Mouse (Mus musculus) midbrain, embryonic 12.5 days (tissue): ENCODE measurements at regions not wholly inside any gene's neighbourhood (a gene's known extent, or its start where the extent isn't known, plus 50 kb on each side); places are given as distances from the start of the nearest gene placed in this dataset.
A peak's percentile ranks its signal among the peaks of the same experiment; 100 is the strongest.

Experiments used
- ATAC-seq: fragments of 200-750 bp; cut with Nextera tagmentation; 2 replicates; pipeline ENCODE4 v1.8.0; 2017; ENCODE audit warnings: low read depth, moderate TSS enrichment, moderate library complexity; ENCODE audit not compliant: low FRiP score
- H3K27ac ChIP-seq: fragments of 300-500 bp; sonication (generic); replicated peaks from 2 replicates; pipeline ENCODE4 v1.5.1; 2016; ENCODE audit warnings: mild to moderate bottlenecking
- H3K27me3 ChIP-seq: fragments of 300-500 bp; sonication (generic); 2 replicates; pipeline ENCODE4 v1.6.1; 2016; ENCODE audit warnings: mild to moderate bottlenecking
- H3K36me3 ChIP-seq: fragments of 300-500 bp; sonication (generic); 2 replicates; pipeline ENCODE4 v1.6.1; 2016
- H3K4me1 ChIP-seq: fragments of 300-500 bp; sonication (generic); 2 replicates; pipeline ENCODE4 v1.6.1; 2016
- H3K4me2 ChIP-seq: fragments of 300-500 bp; sonication (generic); replicated peaks from 2 replicates; pipeline ENCODE4 v1.6.1; 2016; ENCODE audit warnings: mild to moderate bottlenecking, moderate library complexity
- H3K4me3 ChIP-seq: fragments of 300-500 bp; sonication (generic); 2 replicates; pipeline ENCODE4 v1.5.1; 2016; ENCODE audit warnings: mild to moderate bottlenecking
- H3K9ac ChIP-seq: fragments of 300-500 bp; sonication (generic); replicated peaks from 2 replicates; pipeline ENCODE4 v1.6.1; 2016; ENCODE audit warnings: mild to moderate bottlenecking, moderate library complexity
- H3K9me3 ChIP-seq: fragments of 300-500 bp; sonication (generic); 2 replicates; pipeline ENCODE4 v1.6.1; 2016; ENCODE audit warnings: mild to moderate bottlenecking
- WGBS: fragments of 180-500 bp; shearing (Covaris S2); methylation state at CpG from one replicate; pipeline ENCODE4 v1.1.7; 2016; 5-methylcytosine and 5-hydroxymethylcytosine counted together

DNA sequence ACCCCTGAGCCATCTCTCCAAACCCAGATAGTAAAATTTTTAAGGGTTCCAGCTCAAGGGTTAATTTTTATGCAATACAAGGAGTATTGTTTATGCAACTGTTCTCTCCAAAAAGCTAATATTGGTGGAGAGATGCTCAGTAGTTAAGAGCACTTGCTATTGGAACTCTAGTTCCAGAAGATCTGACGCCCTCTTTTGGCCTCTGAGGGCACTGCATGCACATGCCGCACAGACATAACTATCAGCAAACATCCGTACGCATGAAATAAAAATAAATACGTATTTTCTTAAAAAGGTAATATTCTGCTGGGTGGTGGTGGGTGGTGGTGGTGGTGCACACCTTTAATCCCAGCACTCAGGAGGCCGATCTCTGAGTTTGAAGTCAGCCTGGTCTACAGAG lies 112.1 kb upstream of the Tmpo start:
- Histone ChIP-seq H3K4me2 (no peak overlapping the region), H3K36me3 (no peaks in the 10 kb centered on the region), H3K4me1 (peaks cover 3% of the 10 kb centered on the region; the same call in 1 of the 2 replicates), H3K27ac (no peak overlapping the region), H3K27me3 (peaks cover 6% of the 10 kb centered on the region; the same call in 1 of the 2 replicates), H3K9ac (no peak overlapping the region), H3K4me3 (no peak overlapping the region), H3K9me3 (no peaks in the 10 kb centered on the region)
- 90% methylated on average over 6 of the region's 6 CpGs for WGBS
- ATAC-seq = no peak

DNA sequence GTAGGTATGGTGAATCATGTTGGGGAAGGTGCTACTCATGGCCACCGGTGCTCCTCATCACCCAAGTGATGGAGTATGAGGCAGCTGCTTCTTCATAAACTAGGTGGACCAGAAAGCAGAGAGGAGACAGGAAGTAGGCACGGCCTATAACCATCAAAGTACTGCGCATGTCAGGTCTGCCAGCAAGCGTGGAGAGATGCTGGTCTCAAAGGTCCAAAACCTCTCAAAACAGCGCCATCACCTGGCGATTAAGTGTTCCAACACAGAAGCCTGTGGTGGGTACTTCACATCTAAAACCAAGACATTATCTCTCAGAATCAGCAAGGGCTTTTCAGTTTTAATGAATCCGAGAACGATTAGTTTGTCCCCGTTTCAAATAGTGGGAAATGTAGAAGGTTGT lies 103.1 kb upstream of the Tmpo start:
- H3K36me3 ChIP-seq = no peaks in the 10 kb centered on the region
- H3K9me3 ChIP-seq = no peaks in the 10 kb centered on the region
- H3K27me3 ChIP-seq = no peaks in the 10 kb centered on the region; the same call in 1 of the 2 replicates
- no peaks in the 10 kb centered on the region for H3K4me1 ChIP-seq
- no peak overlapping the region for H3K9ac ChIP-seq
- WGBS = 94% methylated on average over 9 of the region's 9 CpGs
- H3K27ac ChIP-seq = no peak overlapping the region
- H3K4me2 ChIP-seq = no peak overlapping the region
- ATAC-seq = no peak
- no peak overlapping the region for H3K4me3 ChIP-seq

DNA sequence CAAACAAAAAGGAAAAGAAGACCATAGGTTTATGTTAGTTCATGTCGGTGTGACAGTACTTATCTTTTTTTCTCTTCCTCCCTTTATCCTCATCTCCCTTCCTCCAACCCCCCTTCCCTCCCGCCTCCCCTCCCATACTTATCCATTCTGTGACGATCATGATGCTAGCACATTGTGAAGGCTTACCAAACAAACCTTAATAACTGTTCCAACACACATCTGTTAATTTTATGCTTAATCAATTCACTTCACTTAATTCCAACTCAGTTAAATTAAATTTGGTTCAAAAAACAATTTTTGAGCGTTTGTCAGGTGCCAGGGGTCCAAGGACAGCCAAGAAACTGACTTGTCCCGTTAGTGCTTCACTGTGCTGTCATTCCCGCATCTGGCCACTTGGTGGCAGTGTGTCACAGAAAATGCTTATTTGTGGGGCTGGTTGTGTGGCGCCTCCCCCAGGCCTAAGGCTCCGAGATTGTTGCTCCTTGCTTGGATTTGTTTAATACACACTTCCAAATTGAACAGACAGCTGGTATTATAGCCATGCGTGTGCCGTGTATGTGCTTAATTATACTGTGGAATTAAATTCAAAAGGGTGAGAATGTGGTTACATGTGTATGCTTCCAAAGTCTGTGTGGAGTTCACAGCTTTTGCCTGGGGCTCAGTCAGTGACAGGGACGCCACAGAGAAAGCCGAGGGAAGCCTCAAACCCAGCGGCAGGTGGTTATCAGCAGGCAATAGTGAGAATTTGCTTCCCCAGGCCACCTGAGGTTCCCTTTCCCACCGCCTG lies 90.0 kb upstream of the Tmpo start:
- WGBS = 12% methylated on average over 14 of the region's 14 CpGs
- H3K9me3 ChIP-seq = no peaks in the 10 kb centered on the region

DNA sequence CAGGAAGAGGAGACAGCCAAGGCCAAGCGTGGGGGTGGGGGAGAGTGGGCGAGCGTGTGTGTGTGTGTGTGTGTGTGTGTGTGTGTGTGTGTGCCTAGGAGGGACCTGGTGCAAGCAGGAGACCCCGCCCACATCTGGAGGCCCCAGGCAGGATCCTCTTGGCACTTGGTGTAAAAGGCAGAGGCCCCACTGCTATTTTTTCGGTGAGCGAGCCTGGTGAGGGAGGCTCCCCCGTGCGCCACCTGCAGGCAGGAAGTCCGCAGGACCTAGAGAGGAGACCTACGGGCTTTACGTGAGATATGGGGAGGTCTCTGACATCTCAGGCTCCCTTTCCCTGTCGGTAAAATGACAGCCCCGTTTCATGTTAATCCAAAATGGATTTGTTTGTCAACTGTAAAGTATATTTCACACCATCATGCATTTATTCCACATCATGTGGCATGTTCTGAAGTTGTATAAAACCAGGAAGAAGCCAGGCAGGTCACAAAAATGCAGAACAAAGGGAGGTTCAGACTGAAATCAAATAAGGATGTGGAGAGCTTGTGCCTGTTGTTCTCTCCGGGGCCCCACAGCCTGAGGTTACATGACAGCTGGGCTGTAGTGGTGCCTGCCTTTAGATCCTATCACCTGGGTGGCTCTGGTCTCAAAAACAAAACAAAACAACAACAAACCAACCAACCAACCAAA lies 89.3 kb upstream of the Tmpo start:
- H3K27me3 ChIP-seq = peaks cover 11% of the 10 kb centered on the region; the same call in 1 of the 2 replicates
- peak overlapping the region; percentile 10 for H3K4me2 ChIP-seq
- no peaks in the 10 kb centered on the region for H3K36me3 ChIP-seq
- H3K4me1 ChIP-seq = 0 out of 2 replicates have a peak, but pooled peaks cover 13% of the 10 kb centered on the region
- ATAC-seq = peak; percentile 72; the same call in 1 of the 2 replicates
- no peak overlapping the region for H3K4me3 ChIP-seq
- H3K27ac ChIP-seq = 0 out of 2 replicates have a peak overlapping the region, but pooled peaks have one; percentile 3
- no peaks in the 10 kb centered on the region for H3K9me3 ChIP-seq
- WGBS = 17% methylated on average over 13 of the region's 14 CpGs
- H3K9ac ChIP-seq = no peak overlapping the region

More for the DNA sequence above, 90.0 kb upstream of the Tmpo start:
- Histone ChIP-seq H3K4me2 (peak overlapping the region; percentile 10), H3K36me3 (no peaks in the 10 kb centered on the region), H3K27me3 (peaks cover 11% of the 10 kb centered on the region; the same call in 1 of the 2 replicates), H3K4me3 (no peak overlapping the region), H3K27ac (peak overlapping the region; percentile 2; the same call in 1 of the 2 replicates), H3K9ac (no peak overlapping the region), H3K4me1 (0 out of 2 replicates have a peak, but pooled peaks cover 13% of the 10 kb centered on the region)
- ATAC-seq = peak; percentile 82

DNA sequence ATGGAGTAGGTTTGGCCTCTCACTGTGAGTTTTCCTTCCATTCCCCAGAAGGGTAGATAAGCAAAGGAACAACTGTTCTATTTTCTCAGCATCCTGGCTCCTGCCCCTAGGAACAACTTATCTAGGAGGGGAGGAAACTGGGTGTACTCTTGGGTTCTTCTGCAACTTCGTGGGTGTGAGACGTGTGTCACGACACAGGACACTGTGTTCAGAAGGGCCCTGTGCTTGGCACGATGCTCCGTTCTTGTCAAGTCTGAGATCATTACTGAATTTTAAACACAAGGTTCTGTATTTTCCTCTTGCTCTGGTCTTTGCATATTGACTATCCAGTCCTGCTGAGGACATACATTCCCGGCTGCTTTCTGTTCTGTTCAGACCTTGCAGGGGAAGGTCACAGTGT lies 86.8 kb upstream of the Tmpo start:
- no peak overlapping the region for H3K4me3 ChIP-seq
- 0 out of 2 replicates have a peak, but pooled peaks cover 13% of the 10 kb centered on the region for H3K4me1 ChIP-seq
- H3K27me3 ChIP-seq = peaks cover 11% of the 10 kb centered on the region; the same call in 1 of the 2 replicates
- no peak overlapping the region for H3K27ac ChIP-seq
- WGBS = 96% methylated on average over 6 of the region's 6 CpGs
- H3K9me3 ChIP-seq = no peaks in the 10 kb centered on the region
- H3K9ac ChIP-seq = no peak overlapping the region
- no peaks in the 10 kb centered on the region for H3K36me3 ChIP-seq
- ATAC-seq = no peak
- H3K4me2 ChIP-seq = no peak overlapping the region

DNA sequence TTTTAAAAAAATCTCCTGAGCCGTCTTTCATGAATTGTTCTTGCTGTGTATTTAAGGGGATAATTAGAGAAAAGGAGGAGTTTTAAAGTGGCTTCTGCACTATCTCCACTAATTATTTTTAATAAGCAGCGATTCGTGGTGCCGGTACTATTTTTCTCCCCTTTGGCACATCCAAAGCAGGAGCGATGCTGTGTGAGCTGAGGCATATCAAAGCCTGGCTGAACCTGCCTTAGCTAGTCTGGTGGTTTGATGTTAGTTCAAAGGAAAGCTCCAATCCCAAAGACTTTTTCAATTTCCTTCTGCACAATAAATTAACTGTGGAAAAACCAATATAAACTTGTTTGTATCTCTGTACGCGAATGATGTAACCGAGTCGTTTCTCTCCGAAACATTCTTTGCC lies 79.3 kb upstream of the Tmpo start:
- no peak overlapping the region for H3K4me3 ChIP-seq
- WGBS = 88% methylated on average over 10 of the region's 10 CpGs

DNA sequence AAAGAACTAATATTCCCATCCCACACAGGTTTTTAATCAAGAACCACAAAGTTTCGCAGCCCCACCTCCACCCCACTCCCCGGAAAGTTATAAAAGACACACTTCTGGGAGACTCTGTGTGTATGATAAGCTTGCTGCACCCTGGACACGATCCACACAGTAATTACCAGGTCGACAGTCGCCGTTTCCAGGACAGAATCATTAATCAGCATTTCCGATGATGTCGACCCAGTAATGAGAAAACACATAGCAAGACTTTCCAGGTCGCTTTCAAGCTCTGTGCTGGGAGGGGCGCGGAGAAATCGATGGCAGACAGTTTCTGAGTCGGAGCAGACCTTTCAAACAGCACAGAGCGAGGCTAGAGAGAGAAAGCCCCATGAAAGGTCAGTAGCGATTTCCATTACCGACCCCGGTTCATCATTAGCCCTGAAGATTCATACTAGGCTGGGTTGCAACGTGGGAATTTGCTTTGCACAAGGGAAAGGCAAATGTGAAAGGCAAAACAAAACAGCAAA lies 68.6 kb upstream of the Tmpo start:
- Histone ChIP-seq H3K27ac (no peak overlapping the region), H3K4me1 (no peaks in the 10 kb centered on the region; the same call in 1 of the 2 replicates), H3K4me2 (no peak overlapping the region), H3K9ac (no peak overlapping the region), H3K4me3 (no peak overlapping the region), H3K36me3 (no peaks in the 10 kb centered on the region), H3K27me3 (no peaks in the 10 kb centered on the region), H3K9me3 (no peaks in the 10 kb centered on the region)
- no peak for ATAC-seq
- WGBS = 75% methylated on average over 18 of the region's 18 CpGs

More for the DNA sequence above, 79.3 kb upstream of the Tmpo start:
- no peak overlapping the region for H3K27ac ChIP-seq
- no peaks in the 10 kb centered on the region for H3K4me1 ChIP-seq
- no peak overlapping the region for H3K9ac ChIP-seq
- ATAC-seq = no peak
- H3K27me3 ChIP-seq = no peaks in the 10 kb centered on the region
- no peaks in the 10 kb centered on the region for H3K36me3 ChIP-seq
- H3K4me2 ChIP-seq = no peak overlapping the region
- H3K9me3 ChIP-seq = no peaks in the 10 kb centered on the region

DNA sequence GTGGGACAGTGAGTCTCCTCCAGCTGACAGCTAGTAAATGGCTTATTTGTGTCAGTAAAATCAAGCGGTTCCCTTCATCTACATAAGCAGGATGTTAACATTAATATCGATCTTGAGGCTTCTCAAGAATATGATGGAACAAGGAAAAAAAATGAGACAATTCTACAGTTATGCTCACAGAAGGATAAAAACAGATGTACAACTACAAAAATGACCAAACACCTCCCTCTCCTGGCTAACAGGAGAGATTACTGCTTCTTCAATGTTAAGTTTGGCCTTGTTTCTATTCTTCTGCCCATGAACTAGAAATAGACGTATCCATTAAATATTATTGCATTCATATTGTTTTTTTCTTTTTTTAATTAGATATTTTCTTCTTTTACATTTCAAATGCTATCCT lies 63.2 kb upstream of the Tmpo start:
- Histone ChIP-seq H3K4me3 (no peak overlapping the region), H3K9me3 (no peaks in the 10 kb centered on the region), H3K36me3 (no peaks in the 10 kb centered on the region), H3K27me3 (peaks cover 2% of the 10 kb centered on the region; the same call in 1 of the 2 replicates), H3K9ac (no peak overlapping the region), H3K4me2 (no peak overlapping the region), H3K27ac (no peak overlapping the region), H3K4me1 (peaks cover 16% of the 10 kb centered on the region)
- ATAC-seq = no peak
- 88% methylated on average over 3 of the region's 3 CpGs for WGBS

DNA sequence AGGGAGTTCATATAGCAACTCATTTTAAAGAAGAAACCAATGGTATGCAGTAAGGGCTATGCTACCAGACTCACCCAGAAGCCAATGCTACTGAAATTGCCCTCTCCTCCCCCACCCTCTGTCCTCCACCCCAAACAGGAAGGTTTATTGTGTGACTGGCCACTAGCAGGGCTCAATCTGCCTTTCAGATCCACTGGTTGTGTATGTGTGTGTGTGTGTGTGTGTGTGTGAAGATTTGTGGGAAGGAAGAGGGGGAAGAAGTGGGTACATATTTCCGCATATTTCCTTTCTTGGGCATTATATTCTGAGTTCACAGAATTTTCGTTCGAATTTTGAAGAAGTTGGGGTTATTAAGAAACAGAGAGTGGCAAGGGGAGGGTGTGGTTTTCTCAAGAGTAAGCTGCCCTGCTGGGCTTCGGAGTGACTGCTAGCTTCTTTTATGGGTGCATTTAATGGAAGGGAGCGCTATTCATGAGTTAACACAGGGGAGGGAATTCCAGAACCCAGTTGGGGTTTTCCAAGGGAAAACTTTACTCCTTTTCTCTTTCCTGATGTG lies 61.5 kb upstream of the Tmpo start:
- no peak overlapping the region for H3K9ac ChIP-seq
- no peaks in the 10 kb centered on the region for H3K9me3 ChIP-seq
- peaks cover 6% of the 10 kb centered on the region; the same call in 1 of the 2 replicates for H3K27me3 ChIP-seq
- no peak overlapping the region for H3K27ac ChIP-seq
- no peak overlapping the region for H3K4me3 ChIP-seq
- ATAC-seq = no peak
- H3K4me2 ChIP-seq = no peak overlapping the region
- H3K36me3 ChIP-seq = no peaks in the 10 kb centered on the region
- WGBS = 77% methylated on average over 5 of the region's 5 CpGs
- peaks cover 16% of the 10 kb centered on the region for H3K4me1 ChIP-seq

DNA sequence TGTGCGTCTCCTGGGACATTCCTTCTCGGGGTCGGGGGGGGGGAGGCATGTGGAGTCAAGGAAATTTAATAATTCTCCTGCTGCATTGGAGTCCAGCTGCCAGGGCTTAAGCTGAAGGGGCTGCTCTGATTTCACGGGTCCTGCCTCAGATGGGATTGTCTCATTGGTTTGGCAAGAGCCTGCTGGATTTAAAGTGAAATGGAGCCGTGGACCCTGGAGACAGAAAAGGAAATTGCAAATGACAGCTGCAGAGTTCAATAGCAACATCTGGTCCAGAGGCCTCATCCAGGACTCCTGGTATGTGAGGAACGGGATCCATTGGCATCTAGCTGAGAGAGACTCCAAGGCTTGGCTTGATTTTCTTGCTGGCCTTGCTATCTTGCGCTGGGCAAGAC lies 60.5 kb upstream of the Tmpo start:
- H3K27me3 ChIP-seq = peaks cover 8% of the 10 kb centered on the region; the same call in 1 of the 2 replicates
- no peaks in the 10 kb centered on the region for H3K36me3 ChIP-seq
- no peaks in the 10 kb centered on the region for H3K9me3 ChIP-seq
- H3K27ac ChIP-seq = peak overlapping the region; percentile 52; the same call in 1 of the 2 replicates
- 22% methylated on average over 7 of the region's 7 CpGs for WGBS
- H3K4me1 ChIP-seq = peaks cover 16% of the 10 kb centered on the region
- peak; percentile 77; the same call in 1 of the 2 replicates for ATAC-seq
- H3K4me3 ChIP-seq = no peak overlapping the region
- no peak overlapping the region for H3K9ac ChIP-seq
- 0 out of 2 replicates have a peak overlapping the region, but pooled peaks have one; percentile 1 for H3K4me2 ChIP-seq

DNA sequence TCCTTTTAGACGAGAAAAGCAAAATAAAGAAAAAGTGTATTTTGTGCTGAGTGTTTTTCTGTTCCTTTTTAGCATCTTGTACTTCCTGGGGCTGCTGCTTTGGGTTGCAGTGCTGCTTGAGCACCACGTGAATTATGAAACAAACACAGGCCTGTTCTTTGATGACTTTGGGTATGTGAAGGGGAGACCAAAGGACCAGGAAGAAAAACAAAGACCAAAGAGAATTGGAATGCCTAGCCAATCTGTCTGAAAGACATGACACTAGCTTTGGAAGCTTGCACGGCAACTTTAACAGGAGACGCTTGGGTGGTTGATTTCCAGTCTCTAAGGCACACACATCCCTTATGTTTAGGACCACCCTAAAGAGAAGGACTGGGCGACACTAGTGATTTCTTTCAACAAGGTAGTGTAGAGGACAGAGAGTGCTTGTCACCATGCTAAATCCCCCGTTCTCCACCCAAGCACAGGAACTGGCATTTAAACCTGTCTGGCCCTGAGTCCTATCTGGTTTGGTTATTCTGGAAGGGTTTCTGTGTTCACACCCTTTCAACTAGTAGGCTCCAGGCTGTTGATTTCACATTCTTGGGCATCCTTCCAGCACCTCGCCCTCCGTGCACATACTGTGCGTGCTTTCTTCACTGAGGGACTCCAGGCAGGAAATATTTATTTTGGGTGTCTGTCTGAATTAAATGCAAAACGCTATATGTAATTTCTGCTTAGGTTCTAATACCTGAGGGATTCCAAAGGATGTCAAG lies 59.9 kb upstream of the Tmpo start:
- H3K4me3 ChIP-seq = no peak overlapping the region
- H3K9me3 ChIP-seq = no peaks in the 10 kb centered on the region
- H3K4me1 ChIP-seq = peaks cover 16% of the 10 kb centered on the region
- H3K36me3 ChIP-seq = no peaks in the 10 kb centered on the region
- no peak overlapping the region for H3K9ac ChIP-seq
- peaks cover 8% of the 10 kb centered on the region; the same call in 1 of the 2 replicates for H3K27me3 ChIP-seq
- ATAC-seq = no peak
- 44% methylated on average over 10 of the region's 10 CpGs for WGBS
- peak overlapping the region; percentile 52 for H3K27ac ChIP-seq
- 0 out of 2 replicates have a peak overlapping the region, but pooled peaks have one; percentile 1 for H3K4me2 ChIP-seq
